Mouse (Mus musculus): Measurements from ENCODE around the gene Gfra1. TPM values are rescaled to one million over a fixed set of nuclear protein-coding genes. Genes with fewer than 3 reads are reported as not detected.

The Gfra1 gene
- polyA plus RNA-seq, 1 experiment from 2014 or later = 9.5 TPM

GRCm38 (mm10) chr19:58415173-58415572, 40.5 kb downstream of the Gfra1 start:
- H3K9me3 ChIP-seq = no peaks in the 10 kb centered on the region
- H3K36me3 ChIP-seq = no peaks in the 10 kb centered on the region

GRCm38 (mm10) chr19:58414733-58415132, 41.0 kb downstream of the Gfra1 start:
- no peaks in the 10 kb centered on the region for H3K9me3 ChIP-seq
- no peak overlapping the region for H3K4me3 ChIP-seq
- peaks cover 22% of the 10 kb centered on the region for H3K4me1 ChIP-seq
- H3K27me3 ChIP-seq = no peaks in the 10 kb centered on the region
- H3K9ac ChIP-seq = no peak overlapping the region
- H3K4me2 ChIP-seq = no peak overlapping the region
- ATAC-seq (ENCODE audit: borderline replicate concordance, extremely low read depth, low FRiP score, low TSS enrichment) = no peak
- no peak overlapping the region for H3K27ac ChIP-seq
- no peaks in the 10 kb centered on the region for H3K36me3 ChIP-seq

More at GRCm38 (mm10) chr19:58415173-58415572, 40.5 kb downstream of the Gfra1 start:
- Histone ChIP-seq H3K27me3 (no peaks in the 10 kb centered on the region), H3K9ac (no peak overlapping the region), H3K27ac (no peak overlapping the region), H3K4me1 (peaks cover 24% of the 10 kb centered on the region), H3K4me3 (no peak overlapping the region), H3K4me2 (no peak overlapping the region)
- WGBS = 75% methylated on average over 4 of the region's 4 CpGs
- no peak for ATAC-seq (ENCODE audit: borderline replicate concordance, extremely low read depth, low FRiP score, low TSS enrichment)

GRCm38 (mm10) chr19:58413290-58413689, 42.4 kb downstream of the Gfra1 start:
- Histone ChIP-seq H3K4me3 (no peak overlapping the region), H3K9me3 (no peaks in the 10 kb centered on the region), H3K27ac (peak overlapping the region; percentile 60; the same call in 1 of the 2 replicates), H3K36me3 (no peaks in the 10 kb centered on the region), H3K4me1 (peaks cover 16% of the 10 kb centered on the region), H3K4me2 (no peak overlapping the region), H3K27me3 (no peaks in the 10 kb centered on the region), H3K9ac (no peak overlapping the region)
- ATAC-seq (ENCODE audit: borderline replicate concordance, extremely low read depth, low FRiP score, low TSS enrichment) = peak; percentile 87
- under 1% methylated on average over 8 of the region's 8 CpGs for WGBS

- Histone ChIP-seq H3K27me3 (no peaks in the 10 kb centered on the region), H3K4me1 (peaks cover 16% of the 10 kb centered on the region), H3K9ac (no peak overlapping the region), H3K4me3 (no peak overlapping the region), H3K9me3 (no peaks in the 10 kb centered on the region), H3K36me3 (no peaks in the 10 kb centered on the region), H3K27ac (peak overlapping the region; percentile 38), H3K4me2 (no peak overlapping the region)
- no peak for ATAC-seq (ENCODE audit: borderline replicate concordance, extremely low read depth, low FRiP score, low TSS enrichment)
- 40% methylated on average over 2 of the region's 3 CpGs for WGBS
Observed at GRCm38 (mm10) chr19:58412811-58413210, 42.9 kb downstream of the Gfra1 start.

- Histone ChIP-seq H3K27me3 (no peaks in the 10 kb centered on the region), H3K27ac (no peak overlapping the region), H3K4me3 (no peak overlapping the region), H3K36me3 (no peaks in the 10 kb centered on the region), H3K9ac (no peak overlapping the region), H3K9me3 (no peaks in the 10 kb centered on the region), H3K4me1 (peaks cover 7% of the 10 kb centered on the region; the same call in 1 of the 2 replicates), H3K4me2 (no peak overlapping the region)
- ATAC-seq (ENCODE audit: borderline replicate concordance, extremely low read depth, low FRiP score, low TSS enrichment) = no peak
Observed at GRCm38 (mm10) chr19:58406726-58407125, 49.0 kb downstream of the Gfra1 start.

GRCm38 (mm10) chr19:58400224-58400623, 55.5 kb downstream of the Gfra1 start:
- no peak for ATAC-seq (ENCODE audit: borderline replicate concordance, extremely low read depth, low FRiP score, low TSS enrichment)
- H3K4me3 ChIP-seq = no peak overlapping the region
- no peak overlapping the region for H3K9ac ChIP-seq
- H3K4me1 ChIP-seq = peaks cover 17% of the 10 kb centered on the region
- WGBS = 88% methylated on average over 3 of the region's 3 CpGs
- H3K27me3 ChIP-seq = no peaks in the 10 kb centered on the region
- H3K9me3 ChIP-seq = no peaks in the 10 kb centered on the region
- no peaks in the 10 kb centered on the region for H3K36me3 ChIP-seq
- no peak overlapping the region for H3K4me2 ChIP-seq
- no peak overlapping the region for H3K27ac ChIP-seq

- 0 out of 2 replicates have a peak, but pooled peaks have one; percentile 19 for ATAC-seq (ENCODE audit: borderline replicate concordance, extremely low read depth, low FRiP score, low TSS enrichment)
- Histone ChIP-seq H3K36me3 (no peaks in the 10 kb centered on the region), H3K27me3 (no peaks in the 10 kb centered on the region), H3K4me3 (no peak overlapping the region), H3K4me1 (peaks cover 17% of the 10 kb centered on the region), H3K27ac (no peak overlapping the region), H3K9ac (no peak overlapping the region), H3K9me3 (no peaks in the 10 kb centered on the region), H3K4me2 (no peak overlapping the region)
- WGBS = 55% methylated on average over 6 of the region's 6 CpGs
Observed at GRCm38 (mm10) chr19:58399166-58399565, 56.5 kb downstream of the Gfra1 start.

GRCm38 (mm10) chr19:58396604-58396984, 59.1 kb downstream of the Gfra1 start:
- WGBS = 51% methylated on average over 4 of the region's 4 CpGs

GRCm38 (mm10) chr19:58395785-58396603, 59.7 kb downstream of the Gfra1 start:
- H3K27ac ChIP-seq = peak overlapping the region; percentile 55
- WGBS = 56% methylated on average over 16 of the region's 16 CpGs
- H3K27me3 ChIP-seq = no peaks in the 10 kb centered on the region
- H3K9ac ChIP-seq = no peak overlapping the region
- no peak overlapping the region for H3K4me3 ChIP-seq
- H3K4me2 ChIP-seq = no peak overlapping the region
- H3K4me1 ChIP-seq = peaks cover 17% of the 10 kb centered on the region
- no peaks in the 10 kb centered on the region for H3K36me3 ChIP-seq
- H3K9me3 ChIP-seq = no peaks in the 10 kb centered on the region
- no peak; the same call in 1 of the 2 replicates for ATAC-seq (ENCODE audit: borderline replicate concordance, extremely low read depth, low FRiP score, low TSS enrichment)

More at GRCm38 (mm10) chr19:58396604-58396984, 59.1 kb downstream of the Gfra1 start:
- peaks cover 17% of the 10 kb centered on the region for H3K4me1 ChIP-seq
- H3K4me2 ChIP-seq = no peak overlapping the region
- peak overlapping the region; percentile 55; the same call in 1 of the 2 replicates for H3K27ac ChIP-seq
- no peaks in the 10 kb centered on the region for H3K27me3 ChIP-seq
- H3K4me3 ChIP-seq = no peak overlapping the region
- no peak overlapping the region for H3K9ac ChIP-seq
- no peaks in the 10 kb centered on the region for H3K36me3 ChIP-seq
- H3K9me3 ChIP-seq = no peaks in the 10 kb centered on the region
- ATAC-seq (ENCODE audit: borderline replicate concordance, extremely low read depth, low FRiP score, low TSS enrichment) = no peak

GRCm38 (mm10) chr19:58393121-58393520, 62.6 kb downstream of the Gfra1 start:
- Histone ChIP-seq H3K4me1 (peaks cover 10% of the 10 kb centered on the region), H3K9ac (no peak overlapping the region), H3K4me2 (no peak overlapping the region), H3K27ac (no peak overlapping the region), H3K36me3 (no peaks in the 10 kb centered on the region), H3K4me3 (no peak overlapping the region), H3K9me3 (no peaks in the 10 kb centered on the region), H3K27me3 (no peaks in the 10 kb centered on the region)
- WGBS = 81% methylated on average over 7 of the region's 7 CpGs
- no peak for ATAC-seq (ENCODE audit: borderline replicate concordance, extremely low read depth, low FRiP score, low TSS enrichment)

GRCm38 (mm10) chr19:58391796-58392195, 63.9 kb downstream of the Gfra1 start:
- 70% methylated on average over 5 of the region's 5 CpGs for WGBS
- Histone ChIP-seq H3K9ac (no peak overlapping the region), H3K4me1 (peaks cover 10% of the 10 kb centered on the region)

GRCm38 (mm10) chr19:58389466-58389865, 66.2 kb downstream of the Gfra1 start:
- whole genome bisulfite sequencing = 82% methylated on average over 8 of the region's 8 CpGs
- Histone ChIP-seq H3K4me3 (no peak overlapping the region), H3K36me3 (no peaks in the 10 kb centered on the region), H3K4me2 (no peak overlapping the region), H3K27me3 (no peaks in the 10 kb centered on the region), H3K9ac (no peak overlapping the region), H3K27ac (no peak overlapping the region), H3K4me1 (no peaks in the 10 kb centered on the region), H3K9me3 (no peaks in the 10 kb centered on the region)
- no peak for ATAC-seq (ENCODE audit: borderline replicate concordance, extremely low read depth, low FRiP score, low TSS enrichment)

More at GRCm38 (mm10) chr19:58391796-58392195, 63.9 kb downstream of the Gfra1 start:
- H3K4me3 ChIP-seq = no peak overlapping the region
- H3K27me3 ChIP-seq = no peaks in the 10 kb centered on the region
- no peak overlapping the region for H3K4me2 ChIP-seq
- ATAC-seq (ENCODE audit: borderline replicate concordance, extremely low read depth, low FRiP score, low TSS enrichment) = no peak
- H3K9me3 ChIP-seq = no peaks in the 10 kb centered on the region
- H3K27ac ChIP-seq = no peak overlapping the region
- no peaks in the 10 kb centered on the region for H3K36me3 ChIP-seq

Data from lung, embryonic 15.5 days (tissue).